Mouse (Mus musculus): ENCODE results near the gene Zscan20. TPM values are rescaled to one million over a fixed set of nuclear protein-coding genes. Genes with fewer than 3 reads are reported as not detected.
A peak's percentile ranks its signal among the peaks of the same experiment; 100 is the strongest.

Gene Zscan20
- polyA plus RNA-seq, 1 experiment from 2014 or later, result 4.0 TPM

GRCm38 (mm10) chr4:128543378-128543777 lies 66.5 kb downstream of the Zscan20 start:
- peak; percentile 65 for TF ChIP-seq CTCF (IDR thresholded peaks at IDR 0.05; ENCODE audit: low read depth)
- DNase-seq (peak; percentile 47), ATAC-seq (ENCODE audit: insufficient read depth) (no peak)
- H3K27ac ChIP-seq (ENCODE audit: low read depth), result no peak overlapping the region
- H3K4me1 ChIP-seq (ENCODE audit: insufficient read depth), result no peaks in the 10 kb centered on the region
- WGBS, result 27% methylated on average over 2 of the region's 2 CpGs
- no peaks in the 10 kb centered on the region for H3K27me3 ChIP-seq (ENCODE audit: insufficient read depth, low read length)
- H3K9ac ChIP-seq, result no peak overlapping the region
- H3K4me3 ChIP-seq (ENCODE audit: low read depth, low read length), result no peak overlapping the region
- H3K4me2 ChIP-seq, result no peak overlapping the region
- no peaks in the 10 kb centered on the region for H3K9me3 ChIP-seq (ENCODE audit: low read depth, low read length)
- H3K36me3 ChIP-seq (ENCODE audit: insufficient read depth), result no peaks in the 10 kb centered on the region

Other genes starting within 250 kb of the Zscan20 start
- gene Tlr12, start 8.5 kb upstream of the Zscan20 start, polyA plus RNA-seq (2014; fragmentation: Nextera tagmentation; extraction: Ambion mirVana), result 0.26 and 0.30 TPM in 2 replicates
- 99.0 and 107 TPM in 2 replicates for gene Phc2, start 44.6 kb upstream of the Zscan20 start, polyA plus RNA-seq (2014; fragmentation: Nextera tagmentation; extraction: Ambion mirVana)
- 0.17 and 0.30 TPM in 2 replicates for gene A3galt2, start 145.3 kb upstream of the Zscan20 start, polyA plus RNA-seq (2014; fragmentation: Nextera tagmentation; extraction: Ambion mirVana)
- gene Zfp362, start 195.9 kb upstream of the Zscan20 start, polyA plus RNA-seq (2014; fragmentation: Nextera tagmentation; extraction: Ambion mirVana), result 41.9 and 48.0 TPM in 2 replicates